Mouse (Mus musculus) cerebellum, postnatal 14 days (tissue): ENCODE measurements at regions not wholly inside any gene's neighbourhood (a gene's known extent, or its start where the extent isn't known, plus 50 kb on each side); places are given as distances from the start of the nearest gene placed in this dataset.
A peak's percentile ranks its signal among the peaks of the same experiment; 100 is the strongest.

Experiments used
- DNase-seq, 2 experiments: peaks; one replicate each; pipeline ENCODE4 v3.0.0; 2021; ENCODE audit warnings: mixed read lengths in 2 of 2

- DNase-seq: peak in 1 of 2 experiments; percentile 44
These were observed 95.6 kb upstream of the Fat1 start for GRCm38 (mm10) chr8:44839504-44840209.

DNA sequence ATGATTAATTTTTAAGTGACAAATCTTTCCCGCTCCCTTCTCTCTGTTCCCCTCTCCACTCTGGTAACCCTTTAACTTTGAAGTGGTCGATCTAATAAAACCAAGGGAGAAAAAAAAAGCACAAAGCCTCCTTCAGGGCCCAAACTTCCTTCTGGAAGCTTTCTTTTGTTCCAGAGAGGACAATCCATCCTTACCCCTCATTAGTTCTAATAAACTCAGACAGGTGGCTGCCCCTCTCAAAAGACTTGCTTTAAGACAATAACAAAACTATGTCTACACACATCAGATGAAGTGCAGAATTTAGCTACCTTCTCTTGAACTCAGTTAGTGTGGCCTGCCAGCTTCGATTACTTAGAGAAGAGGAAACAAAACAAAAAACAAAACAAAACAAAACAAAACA is 94.6 kb upstream of the Fat1 start:
- DNase-seq: no peak

DNA sequence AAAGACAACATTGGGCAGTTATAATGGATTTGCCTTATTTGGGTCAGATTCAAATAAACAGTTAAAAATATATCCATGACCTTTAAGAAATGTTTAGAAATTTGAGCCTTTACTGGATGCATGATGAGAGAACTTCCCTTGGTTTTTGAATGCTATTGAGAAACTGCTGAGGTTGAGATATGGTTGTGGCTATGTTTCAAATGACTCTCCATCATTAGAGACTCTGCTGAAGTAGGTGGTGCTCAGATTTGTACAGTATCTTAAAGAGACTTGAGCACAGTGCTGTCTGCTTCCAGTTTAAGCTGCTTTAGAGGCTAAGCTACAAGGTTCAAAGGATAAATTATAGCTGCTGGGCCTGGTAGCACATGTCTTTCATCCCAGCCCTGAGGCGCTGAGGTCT is 90.9 kb upstream of the Fat1 start:
- no peak for DNase-seq

- no peak for DNase-seq
These were observed 83.0 kb upstream of the Fat1 start for GRCm38 (mm10) chr8:44852223-44852622.

- DNase-seq: no peak
These were observed 80.1 kb upstream of the Fat1 start for GRCm38 (mm10) chr8:44855115-44855514.

- no peak for DNase-seq
These were observed 68.0 kb upstream of the Fat1 start for GRCm38 (mm10) chr8:44867202-44867601.

- DNase-seq: no peak
These were observed 67.6 kb upstream of the Fat1 start for GRCm38 (mm10) chr8:44867666-44868065.

GRCm38 (mm10) chr8:44877066-44877465 is 58.2 kb upstream of the Fat1 start:
- DNase-seq: no peak

DNA sequence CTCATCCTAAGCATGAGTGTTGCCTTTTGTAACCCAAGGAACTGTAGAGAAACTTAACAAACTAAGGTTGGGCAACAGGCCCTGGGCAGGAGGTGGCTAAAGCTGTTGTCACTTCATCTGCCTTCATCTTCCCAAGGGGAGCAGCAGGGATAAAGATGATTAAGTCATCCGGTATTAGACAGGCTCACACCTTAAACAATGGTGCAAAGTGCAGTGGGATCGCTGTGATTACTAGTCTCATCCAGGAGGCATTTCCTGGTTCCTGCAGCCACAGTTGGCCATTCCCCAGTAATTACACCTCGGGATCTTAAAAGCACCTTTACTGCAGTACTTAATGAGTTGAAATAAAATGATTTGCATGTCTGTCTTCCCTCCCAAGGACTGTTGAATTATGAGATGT is 57.0 kb upstream of the Fat1 start:
- no peak for DNase-seq

- no peak for DNase-seq
These were observed 56.1 kb upstream of the Fat1 start for GRCm38 (mm10) chr8:44879186-44879585.

- DNase-seq: no peak
These were observed 50.7 kb upstream of the Fat1 start for GRCm38 (mm10) chr8:44884399-44885006.
